Mouse (Mus musculus): ENCODE data around the gene Glis2. TPM values are rescaled to one million over a fixed set of nuclear protein-coding genes. Genes with fewer than 3 reads are reported as not detected.

Gene Glis2
- polyA plus RNA-seq, 1 experiment from 2014 or later, result 7.3 TPM

- peak; percentile 7; the same call in 1 of the 2 replicates for ATAC-seq
These were observed 8.6 kb upstream of the Glis2 start for GRCm38 (mm10) chr16:4585642-4586530.

GRCm38 (mm10) chr16:4586531-4587123 lies 7.9 kb upstream of the Glis2 start:
- WGBS (ENCODE audit: insufficient replicate concordance), result under 1% methylated on average over 43 of the region's 43 CpGs
- Histone ChIP-seq H3K9ac (peak overlapping the region; percentile 72), H3K36me3 (peaks cover 6% of the 10 kb centered on the region; the same call in 1 of the 2 replicates), H3K9me3 (replicated peaks) (no peaks in the 10 kb centered on the region), H3K27me3 (replicated peaks) (0 out of 2 replicates have a peak, but pooled peaks cover under 1% of the 10 kb centered on the region), H3K4me1 (peaks cover 50% of the 10 kb centered on the region), H3K27ac (peak overlapping the region; percentile 82), H3K4me2 (peak overlapping the region; percentile 81), H3K4me3 (peak overlapping the region; percentile 60)
- ATAC-seq, result peak; percentile 99

More at GRCm38 (mm10) chr16:4585642-4586530, 8.6 kb upstream of the Glis2 start:
- Histone ChIP-seq H3K4me1 (peaks cover 50% of the 10 kb centered on the region), H3K9ac (peak overlapping the region; percentile 72), H3K9me3 (replicated peaks) (no peaks in the 10 kb centered on the region), H3K27ac (peak overlapping the region; percentile 69), H3K36me3 (peaks cover 6% of the 10 kb centered on the region; the same call in 1 of the 2 replicates), H3K4me3 (peak overlapping the region; percentile 60), H3K27me3 (replicated peaks) (no peaks in the 10 kb centered on the region), H3K4me2 (peak overlapping the region; percentile 81)
- WGBS (ENCODE audit: insufficient replicate concordance), result 6% methylated on average over 14 of the region's 14 CpGs

GRCm38 (mm10) chr16:4587516-4588210 lies 6.8 kb upstream of the Glis2 start:
- Histone ChIP-seq H3K4me3 (no peak overlapping the region), H3K9ac (no peak overlapping the region), H3K27me3 (replicated peaks) (peaks cover 10% of the 10 kb centered on the region), H3K4me1 (peaks cover 52% of the 10 kb centered on the region), H3K9me3 (replicated peaks) (no peaks in the 10 kb centered on the region), H3K36me3 (peaks cover 6% of the 10 kb centered on the region; the same call in 1 of the 2 replicates), H3K4me2 (peak overlapping the region; percentile 81), H3K27ac (peak overlapping the region; percentile 82)
- ATAC-seq, result no peak
- WGBS (ENCODE audit: insufficient replicate concordance), result 80% methylated on average over 5 of the region's 5 CpGs

- Histone ChIP-seq H3K4me3 (no peak overlapping the region), H3K9ac (no peak overlapping the region), H3K9me3 (replicated peaks) (no peaks in the 10 kb centered on the region), H3K27me3 (replicated peaks) (peaks cover 35% of the 10 kb centered on the region), H3K27ac (no peak overlapping the region), H3K4me1 (peaks cover 49% of the 10 kb centered on the region), H3K4me2 (no peak overlapping the region), H3K36me3 (peaks cover 6% of the 10 kb centered on the region; the same call in 1 of the 2 replicates)
- no peak for ATAC-seq
- 84% methylated on average over 9 of the region's 9 CpGs for WGBS (ENCODE audit: insufficient replicate concordance)
These were observed 4.3 kb upstream of the Glis2 start for GRCm38 (mm10) chr16:4590236-4590635.

- Histone ChIP-seq H3K9me3 (replicated peaks) (no peaks in the 10 kb centered on the region), H3K36me3 (peaks cover 6% of the 10 kb centered on the region; the same call in 1 of the 2 replicates), H3K9ac (peak overlapping the region; percentile 70), H3K4me3 (peak overlapping the region; percentile 66), H3K27ac (peak overlapping the region; percentile 62), H3K4me2 (peak overlapping the region; percentile 82), H3K4me1 (peaks cover 49% of the 10 kb centered on the region), H3K27me3 (replicated peaks) (peaks cover 57% of the 10 kb centered on the region)
- ATAC-seq, result no peak
- WGBS (ENCODE audit: insufficient replicate concordance), result 22% methylated on average over 32 of the region's 32 CpGs
These were observed 1.3 kb upstream of the Glis2 start for GRCm38 (mm10) chr16:4592909-4593875.

GRCm38 (mm10) chr16:4594814-4595526 lies 457 bp downstream of the Glis2 start:
- peak; percentile 2; the same call in 1 of the 2 replicates for ATAC-seq
- Histone ChIP-seq H3K27ac (peak overlapping the region; percentile 62), H3K36me3 (peaks cover 6% of the 10 kb centered on the region; the same call in 1 of the 2 replicates), H3K4me1 (peaks cover 54% of the 10 kb centered on the region), H3K4me3 (peak overlapping the region; percentile 66), H3K27me3 (replicated peaks) (peaks cover 57% of the 10 kb centered on the region), H3K9ac (peak overlapping the region; percentile 70), H3K4me2 (peak overlapping the region; percentile 82), H3K9me3 (replicated peaks) (no peaks in the 10 kb centered on the region)
- WGBS (ENCODE audit: insufficient replicate concordance), result 1% methylated on average over 50 of the region's 52 CpGs

GRCm38 (mm10) chr16:4595527-4595963 lies 1.0 kb downstream of the Glis2 start:
- Histone ChIP-seq H3K27me3 (replicated peaks) (peaks cover 57% of the 10 kb centered on the region), H3K9me3 (replicated peaks) (no peaks in the 10 kb centered on the region), H3K4me1 (peaks cover 54% of the 10 kb centered on the region), H3K4me3 (peak overlapping the region; percentile 66), H3K9ac (peak overlapping the region; percentile 22; the same call in 1 of the 2 replicates), H3K36me3 (peaks cover 3% of the 10 kb centered on the region; the same call in 1 of the 2 replicates), H3K27ac (no peak overlapping the region), H3K4me2 (peak overlapping the region; percentile 82)
- no peak for ATAC-seq
- 41% methylated on average over 5 of the region's 5 CpGs for WGBS (ENCODE audit: insufficient replicate concordance)

GRCm38 (mm10) chr16:4596141-4596728 lies 1.7 kb downstream of the Glis2 start:
- H3K9me3 ChIP-seq (replicated peaks), result no peaks in the 10 kb centered on the region
- ATAC-seq, result no peak
- peaks cover 60% of the 10 kb centered on the region for H3K4me1 ChIP-seq
- WGBS (ENCODE audit: insufficient replicate concordance), result 35% methylated on average over 3 of the region's 3 CpGs
- H3K27me3 ChIP-seq (replicated peaks), result peaks cover 57% of the 10 kb centered on the region
- H3K9ac ChIP-seq, result peak overlapping the region; percentile 22; the same call in 1 of the 2 replicates
- peak overlapping the region; percentile 82 for H3K4me2 ChIP-seq
- H3K4me3 ChIP-seq, result peak overlapping the region; percentile 66
- no peak overlapping the region for H3K27ac ChIP-seq
- H3K36me3 ChIP-seq, result no peaks in the 10 kb centered on the region

GRCm38 (mm10) chr16:4596836-4597235 lies 2.3 kb downstream of the Glis2 start:
- H3K9ac ChIP-seq, result no peak overlapping the region
- 70% methylated on average over 2 of the region's 2 CpGs for WGBS (ENCODE audit: insufficient replicate concordance)
- H3K36me3 ChIP-seq, result no peaks in the 10 kb centered on the region
- no peak overlapping the region for H3K27ac ChIP-seq
- H3K9me3 ChIP-seq (replicated peaks), result no peaks in the 10 kb centered on the region
- no peak overlapping the region for H3K4me3 ChIP-seq
- H3K4me1 ChIP-seq, result peaks cover 64% of the 10 kb centered on the region
- no peak overlapping the region for H3K4me2 ChIP-seq
- H3K27me3 ChIP-seq (replicated peaks), result peaks cover 55% of the 10 kb centered on the region
- no peak for ATAC-seq

GRCm38 (mm10) chr16:4597296-4597695 lies 2.8 kb downstream of the Glis2 start:
- no peak overlapping the region for H3K4me2 ChIP-seq
- 80% methylated on average over 6 of the region's 7 CpGs for WGBS (ENCODE audit: insufficient replicate concordance)
- no peak overlapping the region for H3K4me3 ChIP-seq
- ATAC-seq, result no peak
- peaks cover 51% of the 10 kb centered on the region for H3K27me3 ChIP-seq (replicated peaks)
- no peaks in the 10 kb centered on the region for H3K9me3 ChIP-seq (replicated peaks)
- no peaks in the 10 kb centered on the region for H3K36me3 ChIP-seq
- peaks cover 68% of the 10 kb centered on the region for H3K4me1 ChIP-seq
- no peak overlapping the region for H3K27ac ChIP-seq
- H3K9ac ChIP-seq, result no peak overlapping the region

All from liver, embryonic 12.5 days (tissue).